ENCODE assay signal across 8 mouse cellular contexts in the genomic region with DNA sequence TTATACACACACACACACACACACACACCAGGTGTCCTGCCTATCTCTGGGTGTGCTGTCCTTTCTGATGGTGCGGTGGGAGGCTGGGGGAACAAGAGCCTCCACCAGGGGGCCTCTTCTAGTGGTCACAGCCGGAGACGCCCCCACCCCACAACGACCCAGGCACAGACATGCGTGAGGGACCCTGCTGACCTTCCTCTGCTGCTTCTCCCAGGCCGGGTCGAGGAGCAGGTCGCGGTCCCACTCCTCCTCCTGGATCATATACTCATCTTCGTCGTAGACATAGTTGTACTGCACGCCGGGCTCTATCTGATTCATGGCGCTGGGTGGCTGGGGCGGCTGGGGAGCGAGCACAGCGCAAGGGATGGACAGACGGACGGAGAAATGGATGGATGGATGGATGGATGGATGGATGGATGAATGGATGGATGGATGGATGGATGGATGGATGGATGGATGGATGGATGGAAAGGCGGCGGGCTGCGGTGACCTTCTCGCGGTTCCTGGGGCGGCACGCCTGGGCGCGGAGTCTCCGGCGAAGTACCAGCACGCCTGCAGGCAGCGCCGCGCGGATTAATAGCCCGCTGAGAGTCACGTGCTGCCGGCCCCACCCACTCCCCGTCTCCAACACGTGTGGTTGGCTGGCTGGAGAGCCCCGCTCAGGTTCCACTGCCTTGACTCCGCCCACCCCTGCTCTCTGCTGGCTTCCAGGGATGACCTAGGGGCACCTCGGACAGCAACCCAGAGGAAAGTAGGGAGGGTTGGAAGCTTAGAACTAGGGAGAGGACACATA. TPM values are rescaled to one million over a fixed set of nuclear protein-coding genes. Genes with fewer than 3 reads are reported as not detected.
DNase-seq lines count a peak whose midpoint lies in the region; ATAC-seq and TF ChIP-seq lines count a peak whose summit lies in the region.

A gene (minus strand): TSS at position 578 of the 793 bp plus-strand sequence.

- no peaks in the 10 kb centered on the region for H3K4me1 ChIP-seq in hindbrain, postnatal 0 days (ENCODE audit: insufficient read depth, low read length)

- WGBS in hindbrain, postnatal 0 days: under 1% methylated on average over 42 of the region's 43 CpGs

- peak; percentile 61 for TF ChIP-seq CTCF in hindbrain, postnatal 0 days (IDR thresholded peaks at IDR 0.05; ENCODE audit: low read depth)
- peak; percentile 26 for TF ChIP-seq CTCF in left cerebral cortex, adult 2 months (IDR thresholded peaks at IDR 0.05)

- H3K27ac ChIP-seq in hindbrain, postnatal 0 days: no peak within 1 kb of the TSS
- no peak within 1 kb of the TSS for H3K27ac ChIP-seq in left cerebral cortex, adult 2 months

- no peaks in the 10 kb centered on the region for H3K36me3 ChIP-seq in hindbrain, postnatal 0 days (ENCODE audit: insufficient read depth, low read length)

- peak; percentile 98 for ATAC-seq in hindbrain, postnatal 0 days

- intact Hi-C loops in gastrocnemius, postnatal 14 days (cut with DNase I; ENCODE audit: low total_unique reads): no loop called here
- intact Hi-C loops in left cerebral cortex, adult 2 months (cut with DNase I): no loop called here

- peak within 1 kb of the TSS; percentile 44 for H3K4me3 ChIP-seq in hindbrain, postnatal 0 days (ENCODE audit: low read length)
- peak within 1 kb of the TSS; percentile 49 for H3K4me3 ChIP-seq in left cerebral cortex, adult 2 months

- no peaks in the 10 kb centered on the region for H3K27me3 ChIP-seq in hindbrain, postnatal 0 days (ENCODE audit: insufficient read depth, low read length)

- peak within 1 kb of the TSS; percentile 82 for H3K4me2 ChIP-seq in hindbrain, postnatal 0 days (ENCODE audit: low read depth, low read length)

- peak; percentile 49 to 65 for DNase-seq in adrenal gland, adult 18-20 months (ENCODE audit: low spot score in 2 of 2)
- peak; percentile 94 for DNase-seq in embryo, embryonic 10 days (ENCODE audit: low spot score)
- DNase-seq in gastrocnemius, postnatal 14 days: peak; percentile 89
- peak; percentile 85 for DNase-seq in hindbrain, postnatal 0 days (ENCODE audit: low spot score)
- DNase-seq in left cerebral cortex, adult 2 months (ENCODE audit: extremely low spot score in 1 of 2, low spot score in 2 of 2): peak; percentile 69 to 82
- DNase-seq in lung, postnatal 36 days: peak; percentile 77
- DNase-seq in retina, postnatal 7 days (ENCODE audit: low read depth, low spot score): peak; percentile 41
- peak; percentile 90 for DNase-seq in thymus, postnatal 4 days

- H3K9ac ChIP-seq in hindbrain, postnatal 0 days (replicated peaks; ENCODE audit: low read length): peak within 1 kb of the TSS; percentile 50

- no peaks in the 10 kb centered on the region for H3K9me3 ChIP-seq in hindbrain, postnatal 0 days (ENCODE audit: low read length)

RNA-seq across cellular contexts. Expression of the gene that starts here (rescaled TPM):
- 1 to 10 TPM in 1 of 2 experiments, under 1 TPM in 1; 0.70 to 3.7 TPM for total RNA-seq in adrenal gland, adult 18-20 months (2021)
- total RNA-seq in gastrocnemius, postnatal 14 days (2021): 1,000 to 10,000 TPM; 1,554 to 1,683 TPM
- total RNA-seq in hindbrain, postnatal 0 days (2014; rRNA removed): 2.8 and 6.5 TPM in 2 replicates
- polyA plus RNA-seq in hindbrain, postnatal 0 days (2015; fragmentation: Nextera tagmentation; extraction: Ambion mirVana): 2.8 and 4.9 TPM in 2 replicates
- total RNA-seq in left cerebral cortex, adult 2 months (2021): 10 to 100 TPM; 11.7 to 15.5 TPM

Comparison
In these comparisons a context has a peak if more than half of its experiments do, and no peak if none do; other contexts are left out.
1. RNA of the gene that starts here (total RNA-seq): 1,554 to 1,683 TPM in gastrocnemius, postnatal 14 days; 11.7 to 15.5 TPM in left cerebral cortex, adult 2 months, 0.70 to 3.7 TPM in adrenal gland, adult 18-20 months and 2.8 to 6.5 TPM in hindbrain, postnatal 0 days; every median in the first group is over 10 times any median in the second.
2. DNase-seq: peak in every context shown above with its lines; median percentile 94 in embryo, embryonic 10 days; 90 in thymus, postnatal 4 days; 89 in gastrocnemius, postnatal 14 days; 85 in hindbrain, postnatal 0 days; 77 in lung, postnatal 36 days; 76 in left cerebral cortex, adult 2 months; 57 in adrenal gland, adult 18-20 months; 41 in retina, postnatal 7 days.